Mouse (Mus musculus) lung, postnatal 0 days (tissue): ENCODE measurements at regions not wholly inside any gene's neighbourhood (a gene's known extent, or its start where the extent isn't known, plus 50 kb on each side); places are given as distances from the start of the nearest gene placed in this dataset.

Source experiments
- CTCF ChIP-seq: IDR thresholded peaks from 2 replicates; pipeline ENCODE4 v1.5.1; 2016; ENCODE audit warnings: antibody characterized with exemption, mild to moderate bottlenecking
- EP300 ChIP-seq: IDR thresholded peaks from 2 replicates; pipeline ENCODE4 v1.6.1; 2016; ENCODE audit warnings: antibody characterized with exemption, mild to moderate bottlenecking, control low read depth

GRCm38 (mm10) chr15:13303456-13303855 is 130.0 kb upstream of the Cdh6 start:
- TF ChIP-seq CTCF (no peak), EP300 (no peak)
